Comparison of ENCODE assay signal across 22 mouse cellular contexts in the genomic region with DNA sequence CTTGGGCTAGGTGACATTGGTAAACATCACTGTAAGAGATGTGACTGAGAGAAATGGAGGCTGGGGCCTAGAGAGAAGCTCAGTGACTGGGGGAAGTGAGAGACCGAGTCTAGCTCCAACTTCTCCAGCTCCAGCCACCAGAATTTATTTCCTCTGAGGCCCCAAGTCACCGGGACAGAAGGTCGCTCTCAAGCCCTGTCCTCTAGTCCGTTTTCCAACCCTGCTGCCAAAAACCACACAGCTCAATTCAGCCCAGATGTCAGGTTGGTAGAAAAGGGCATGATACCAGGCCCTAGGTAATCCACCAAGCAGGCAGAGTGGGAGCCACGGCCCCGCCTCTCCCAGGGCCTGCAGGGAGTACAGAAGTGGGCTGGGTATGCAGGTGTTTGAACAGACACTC. TPM values are rescaled to one million over a fixed set of nuclear protein-coding genes. Genes with fewer than 3 reads are reported as not detected.
DNase-seq lines count a peak whose midpoint lies in the region; ATAC-seq and TF ChIP-seq lines count a peak whose summit lies in the region.
"Had no signal": no experiment of that assay in that cellular context is flagged by ENCODE, and none has a peak within 500 bp of the region (broad histone marks: within the 10 kb centered on the region; RNA-seq: fewer than 3 reads in every experiment).

No protein-coding gene starts in this region.

- WGBS in cerebellum, adult 2 months = 58% methylated on average over 6 of the region's 6 CpGs
- WGBS in heart, embryonic 11.5 days (ENCODE audit: insufficient replicate concordance) = 77% methylated on average over 6 of the region's 6 CpGs
- 72% methylated on average over 6 of the region's 6 CpGs for WGBS in limb, embryonic 13.5 days
- 79% methylated on average over 6 of the region's 6 CpGs for WGBS in limb, embryonic 10.5 days

- peak overlapping the region; percentile 44 for H3K27ac ChIP-seq in cerebellum, adult 2 months (ENCODE audit: insufficient read depth, low read length)
- H3K27ac ChIP-seq in heart, embryonic 11.5 days (ENCODE audit: low read depth, low read length) = no peak overlapping the region
- peak overlapping the region; percentile 39; the same call in 1 of the 2 replicates for H3K27ac ChIP-seq in limb, embryonic 13.5 days
- no peak overlapping the region for H3K27ac ChIP-seq in limb, embryonic 10.5 days
- peak overlapping the region; percentile 76 for H3K27ac ChIP-seq in brown adipose tissue, adult 24 weeks (replicated peaks; ENCODE audit: low read depth, low read length)
- H3K27ac ChIP-seq: embryonic facial prominence, embryonic 10.5 days; forebrain, embryonic 15.5 days; hindbrain, postnatal 0 days; macrophage; midbrain, embryonic 15.5 days; neural tube, embryonic 12.5 days; stomach, embryonic 15.5 days had no signal

- no peaks in the 10 kb centered on the region for H3K9me3 ChIP-seq in heart, embryonic 11.5 days (replicated peaks; ENCODE audit: control insufficient read depth, low read length)
- H3K9me3 ChIP-seq in limb, embryonic 13.5 days = no peaks in the 10 kb centered on the region
- H3K9me3 ChIP-seq in limb, embryonic 10.5 days (replicated peaks) = no peaks in the 10 kb centered on the region
- H3K9me3 ChIP-seq: embryonic facial prominence, embryonic 10.5 days; forebrain, embryonic 15.5 days; midbrain, embryonic 15.5 days; neural tube, embryonic 12.5 days; stomach, embryonic 15.5 days had no signal

- H3K4me1 ChIP-seq in cerebellum, adult 2 months (ENCODE audit: control insufficient read depth, insufficient read depth, low read length) = peaks cover 37% of the 10 kb centered on the region
- peaks cover 14% of the 10 kb centered on the region for H3K4me1 ChIP-seq in heart, embryonic 11.5 days (ENCODE audit: control insufficient read depth, insufficient read depth, low read length)
- H3K4me1 ChIP-seq in limb, embryonic 13.5 days = peaks cover 19% of the 10 kb centered on the region
- H3K4me1 ChIP-seq in limb, embryonic 10.5 days = 0 out of 2 replicates have a peak, but pooled peaks cover 17% of the 10 kb centered on the region
- peaks cover 11% of the 10 kb centered on the region for H3K4me1 ChIP-seq in brown adipose tissue, adult 24 weeks (ENCODE audit: control insufficient read depth, insufficient read depth, insufficient read length, low read length)
- H3K4me1 ChIP-seq: midbrain, embryonic 15.5 days; neural tube, embryonic 12.5 days; stomach, embryonic 15.5 days had no signal

- H3K4me2 ChIP-seq in heart, embryonic 11.5 days = no peak overlapping the region
- no peak overlapping the region for H3K4me2 ChIP-seq in limb, embryonic 13.5 days (replicated peaks)
- H3K4me2 ChIP-seq: forebrain, embryonic 15.5 days; midbrain, embryonic 15.5 days; neural tube, embryonic 12.5 days; stomach, embryonic 15.5 days had no signal

- intact Hi-C loops in heart, postnatal 14 days (cut with DNase I) = loop anchor here (5.0 kb wide), 1 partner anchor 255 kb away; no protein-coding TSS in a partner anchor

- TF ChIP-seq CTCF in cerebellum, adult 2 months (IDR thresholded peaks at IDR 0.05; ENCODE audit: borderline replicate concordance, insufficient read depth, low read depth, low read length) = no peak

- no peak for TF ChIP-seq POLR2A in cerebellum, adult 2 months (IDR thresholded peaks at IDR 0.05; ENCODE audit: borderline replicate concordance, insufficient read depth, low read length)

- no peaks in the 10 kb centered on the region for H3K27me3 ChIP-seq in cerebellum, adult 2 months (ENCODE audit: control insufficient read depth, insufficient read depth, low read length)
- no peaks in the 10 kb centered on the region for H3K27me3 ChIP-seq in heart, embryonic 11.5 days (ENCODE audit: control insufficient read depth, insufficient read depth, low read length)
- H3K27me3 ChIP-seq in limb, embryonic 13.5 days = no peaks in the 10 kb centered on the region
- no peaks in the 10 kb centered on the region for H3K27me3 ChIP-seq in limb, embryonic 10.5 days (ENCODE audit: low read depth, poor library complexity, severe bottlenecking)
- H3K27me3 ChIP-seq: forebrain, embryonic 15.5 days; midbrain, embryonic 15.5 days; neural tube, embryonic 12.5 days; stomach, embryonic 15.5 days had no signal

- no peak for DNase-seq in cerebellum, adult 2 months
- no peak for DNase-seq in cerebellum, postnatal 4 days (ENCODE audit: low spot score in 2 of 2)
- no peak for DNase-seq in heart, postnatal 14 days
- no peak for DNase-seq in limb, embryonic 10.5 days (ENCODE audit: low spot score)
- DNase-seq in thymus, postnatal 4 days = no peak
- DNase-seq: gastrocnemius, postnatal 14 days; layer of hippocampus, adult 9-11 months; retina, postnatal 1 day; right cerebral cortex, postnatal 25 days; thymus, postnatal 25 days had no signal

- H3K36me3 ChIP-seq in heart, embryonic 11.5 days (ENCODE audit: control insufficient read depth, insufficient read depth, low read length) = peaks cover 5% of the 10 kb centered on the region; the same call in 1 of the 2 replicates
- H3K36me3 ChIP-seq in limb, embryonic 13.5 days = peaks cover 21% of the 10 kb centered on the region
- H3K36me3 ChIP-seq in limb, embryonic 10.5 days = peaks cover 23% of the 10 kb centered on the region

- ATAC-seq in heart, embryonic 11.5 days (replicated peaks; ENCODE audit: insufficient number of reproducible peaks, low FRiP score, low TSS enrichment) = no peak
- ATAC-seq in limb, embryonic 13.5 days (ENCODE audit: low FRiP score, low read depth) = no peak
- ATAC-seq: CD4-positive, CD25-positive, alpha-beta regulatory T cell, adult 4 months; forebrain, embryonic 15.5 days; hindbrain, postnatal 0 days; intestine, embryonic 16.5 days; midbrain, embryonic 15.5 days had no signal

- H3K9ac ChIP-seq in heart, embryonic 11.5 days (ENCODE audit: low read depth, low read length) = 0 out of 2 replicates have a peak overlapping the region, but pooled peaks have one; percentile 10
- H3K9ac ChIP-seq in limb, embryonic 13.5 days = no peak overlapping the region
- H3K9ac ChIP-seq: forebrain, embryonic 15.5 days; midbrain, embryonic 15.5 days; stomach, embryonic 15.5 days had no signal

- H3K4me3 ChIP-seq in cerebellum, adult 2 months (replicated peaks; ENCODE audit: insufficient read depth, low read depth, low read length) = no peak overlapping the region
- no peak overlapping the region for H3K4me3 ChIP-seq in heart, embryonic 11.5 days (ENCODE audit: low read depth, low read length)
- no peak overlapping the region for H3K4me3 ChIP-seq in limb, embryonic 13.5 days
- no peak overlapping the region for H3K4me3 ChIP-seq in limb, embryonic 10.5 days
- H3K4me3 ChIP-seq in brown adipose tissue, adult 24 weeks (ENCODE audit: insufficient read depth, low read depth, low read length) = no peak overlapping the region
- H3K4me3 ChIP-seq: embryonic facial prominence, embryonic 10.5 days; forebrain, embryonic 15.5 days; midbrain, embryonic 15.5 days; neural tube, embryonic 12.5 days; stomach, embryonic 15.5 days had no signal

RNA-seq across cellular contexts. Expression of a gene that starts 29.8 kb away (rescaled TPM):
- 16.0 and 18.5 TPM in 2 replicates for polyA plus RNA-seq in cerebellum, adult 2 months (2012; rRNA removed)
- 11.4 and 13.5 TPM in 2 replicates for polyA plus RNA-seq in heart, embryonic 11.5 days (2014; fragmentation: Nextera tagmentation; extraction: Ambion mirVana)
- total RNA-seq in heart, postnatal 14 days (2021) = 10 to 100 TPM; 18.3 to 18.6 TPM
- 22.0 and 24.5 TPM in 2 replicates for polyA plus RNA-seq in limb, embryonic 13.5 days (2015; fragmentation: Nextera tagmentation; extraction: Ambion mirVana)
- polyA plus RNA-seq in limb, embryonic 10.5 days (2016; fragmentation: Nextera tagmentation; extraction: Ambion mirVana) = 14.4 and 20.4 TPM in 2 replicates
- polyA plus RNA-seq in brown adipose tissue, adult 24 weeks (2012; ENCODE audit: insufficient read depth, insufficient read length, missing spikeins) = 6.8 and 11.8 TPM in 2 replicates

RNA-seq across cellular contexts. Expression of a gene that starts 55.5 kb away (rescaled TPM):
- polyA plus RNA-seq in cerebellum, adult 2 months (2012; rRNA removed) = 46.4 and 47.7 TPM in 2 replicates
- polyA plus RNA-seq in heart, embryonic 11.5 days (2014; fragmentation: Nextera tagmentation; extraction: Ambion mirVana) = 20.7 and 22.6 TPM in 2 replicates
- total RNA-seq in heart, postnatal 14 days (2021) = 10 to 100 TPM; 22.1 to 25.5 TPM
- 56.7 and 57.9 TPM in 2 replicates for polyA plus RNA-seq in limb, embryonic 13.5 days (2015; fragmentation: Nextera tagmentation; extraction: Ambion mirVana)
- polyA plus RNA-seq in limb, embryonic 10.5 days (2016; fragmentation: Nextera tagmentation; extraction: Ambion mirVana) = 38.1 and 48.2 TPM in 2 replicates
- polyA plus RNA-seq in brown adipose tissue, adult 24 weeks (2012; ENCODE audit: insufficient read depth, insufficient read length, missing spikeins) = 22.4 and 26.2 TPM in 2 replicates

Comparison
In these comparisons a context has a peak if more than half of its experiments do, and no peak if none do; other contexts are left out.
1. H3K27ac ChIP-seq: peak in cerebellum, adult 2 months (single experiment), limb, embryonic 13.5 days (single experiment) and brown adipose tissue, adult 24 weeks (single experiment); none in heart, embryonic 11.5 days (single experiment) and limb, embryonic 10.5 days (single experiment).